Mouse (Mus musculus): ENCODE data around the gene Gm1673. TPM values are rescaled to one million over a fixed set of nuclear protein-coding genes. Genes with fewer than 3 reads are reported as not detected.

The Gm1673 gene
- total RNA-seq, 2 experiments from 2014 or later = 0.57 to 1.7 TPM

GRCm38 (mm10) chr5:33995843-33996693 is 12.8 kb downstream of the Gm1673 start, which contains the start of gene Nat8l:
Gene Nat8l (plus strand): TSS chr5:33995984.
- no peak for DNase-seq
- intact Hi-C loops (cut with DNase I; ENCODE audit: low total_unique reads) = no loop called here

- no peak for DNase-seq
- intact Hi-C loops (cut with DNase I; ENCODE audit: low total_unique reads) = no loop called here
Observed at GRCm38 (mm10) chr5:33996694-33997045, 13.4 kb downstream of the Gm1673 start.

- DNase-seq = peak; percentile 45
- intact Hi-C loops (cut with DNase I; ENCODE audit: low total_unique reads) = no loop called here
Observed at GRCm38 (mm10) chr5:33997051-33997741, 14.0 kb downstream of the Gm1673 start.

- no peak for DNase-seq
- intact Hi-C loops (cut with DNase I; ENCODE audit: low total_unique reads) = no loop called here
Observed at GRCm38 (mm10) chr5:33997829-33998504, 14.7 kb downstream of the Gm1673 start.

GRCm38 (mm10) chr5:33998505-33998877 is 15.3 kb downstream of the Gm1673 start:
- DNase-seq = no peak
- intact Hi-C loops (cut with DNase I; ENCODE audit: low total_unique reads) = no loop called here

GRCm38 (mm10) chr5:33999466-34000090 is 16.3 kb downstream of the Gm1673 start:
- no peak for DNase-seq
- intact Hi-C loops (cut with DNase I; ENCODE audit: low total_unique reads) = no loop called here

- no peak for DNase-seq
- intact Hi-C loops (cut with DNase I; ENCODE audit: low total_unique reads) = no loop called here
Observed at GRCm38 (mm10) chr5:34000809-34001208, 17.6 kb downstream of the Gm1673 start.

- no peak for DNase-seq
- intact Hi-C loops (cut with DNase I; ENCODE audit: low total_unique reads) = no loop called here
Observed at GRCm38 (mm10) chr5:34001401-34001800, 18.2 kb downstream of the Gm1673 start.

- intact Hi-C loops (cut with DNase I; ENCODE audit: low total_unique reads) = no loop called here
- no peak for DNase-seq
Observed at GRCm38 (mm10) chr5:34002636-34003035, 19.4 kb downstream of the Gm1673 start.

- intact Hi-C loops (cut with DNase I; ENCODE audit: low total_unique reads) = no loop called here
- no peak for DNase-seq
Observed at GRCm38 (mm10) chr5:34004618-34005017, 21.4 kb downstream of the Gm1673 start.

- DNase-seq = no peak
- intact Hi-C loops (cut with DNase I; ENCODE audit: low total_unique reads) = no loop called here
Observed at GRCm38 (mm10) chr5:34006832-34007231, 23.6 kb downstream of the Gm1673 start.

- DNase-seq = no peak
- intact Hi-C loops (cut with DNase I; ENCODE audit: low total_unique reads) = no loop called here
Observed at GRCm38 (mm10) chr5:34007392-34007941, 24.2 kb downstream of the Gm1673 start.

GRCm38 (mm10) chr5:34014652-34015051 is 31.4 kb downstream of the Gm1673 start:
- intact Hi-C loops (cut with DNase I; ENCODE audit: low total_unique reads) = no loop called here
- no peak for DNase-seq

GRCm38 (mm10) chr5:34018968-34019367 is 35.7 kb downstream of the Gm1673 start:
- intact Hi-C loops (cut with DNase I; ENCODE audit: low total_unique reads) = no loop called here
- DNase-seq = no peak

- intact Hi-C loops (cut with DNase I; ENCODE audit: low total_unique reads) = no loop called here
- DNase-seq = no peak
Observed at GRCm38 (mm10) chr5:34030101-34030500, 46.9 kb downstream of the Gm1673 start.

GRCm38 (mm10) chr5:34031022-34031421 is 47.8 kb downstream of the Gm1673 start:
- DNase-seq = no peak
- intact Hi-C loops (cut with DNase I; ENCODE audit: low total_unique reads) = no loop called here

GRCm38 (mm10) chr5:34032520-34032919 is 49.3 kb downstream of the Gm1673 start:
- intact Hi-C loops (cut with DNase I; ENCODE audit: low total_unique reads) = no loop called here
- DNase-seq = no peak
